Mouse (Mus musculus): ENCODE results near the gene Auts2.

GRCm38 (mm10) chr5:131828607-131829006 lies 714.5 kb downstream of the Auts2 start:
- TF ChIP-seq CTCF (IDR thresholded peaks at IDR 0.05) (no peak), POLR2A (IDR thresholded peaks at IDR 0.05; ENCODE audit: insufficient read depth, low read depth, low read length) (no peak), EP300 (IDR thresholded peaks at IDR 0.05; ENCODE audit: insufficient read depth, low read depth, low read length) (no peak)

Data from heart, adult 2 months (tissue).